Mouse (Mus musculus): ENCODE results near the gene Parvb. TPM values are rescaled to one million over a fixed set of nuclear protein-coding genes. Genes with fewer than 3 reads are reported as not detected.

Parvb gene
- polyA plus RNA-seq, 1 experiment from 2014 or later: 13.5 TPM

- H3K27me3 ChIP-seq: no peaks in the 10 kb centered on the region
- no peak overlapping the region for H3K4me3 ChIP-seq
- H3K4me2 ChIP-seq: no peak overlapping the region
- H3K36me3 ChIP-seq: peaks cover 15% of the 10 kb centered on the region; the same call in 1 of the 2 replicates
- no peak overlapping the region for H3K27ac ChIP-seq
- H3K9ac ChIP-seq: no peak overlapping the region
- no peak for ATAC-seq (replicated peaks; ENCODE audit: insufficient number of reproducible peaks, insufficient read depth, low FRiP score, low read depth)
- peaks cover 3% of the 10 kb centered on the region; the same call in 1 of the 2 replicates for H3K4me1 ChIP-seq (replicated peaks)
- 75% methylated on average over 10 of the region's 10 CpGs for WGBS
- no peaks in the 10 kb centered on the region for H3K9me3 ChIP-seq (replicated peaks)
These were observed 63.4 kb downstream of the Parvb start for GRCm38 (mm10) chr15:84295225-84295624.

DNA sequence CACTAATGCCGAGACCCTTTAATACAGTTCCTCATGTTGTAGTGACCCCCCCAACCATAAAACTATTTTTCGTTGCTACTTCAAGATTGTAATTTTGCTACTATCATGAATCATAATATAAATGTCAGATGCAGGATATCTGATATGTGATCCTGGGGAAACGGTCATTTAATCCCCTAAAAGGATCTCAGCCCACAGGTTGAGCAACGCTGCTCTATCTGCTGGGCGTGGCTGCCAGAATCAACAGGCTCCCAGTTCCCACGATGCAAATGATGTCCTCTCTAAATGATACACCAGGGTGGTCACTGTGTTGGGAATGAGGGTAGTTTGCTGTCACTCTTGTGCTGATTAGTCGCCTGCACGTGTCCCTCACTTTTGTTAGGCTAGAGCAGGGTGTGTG, 65.6 kb downstream of the Parvb start:
- Histone ChIP-seq H3K4me2 (no peak overlapping the region), H3K4me3 (no peak overlapping the region), H3K27me3 (no peaks in the 10 kb centered on the region), H3K9me3 (replicated peaks) (no peaks in the 10 kb centered on the region), H3K4me1 (replicated peaks) (peaks cover 21% of the 10 kb centered on the region), H3K9ac (no peak overlapping the region), H3K36me3 (peaks cover 13% of the 10 kb centered on the region; the same call in 1 of the 2 replicates), H3K27ac (no peak overlapping the region)
- no peak for ATAC-seq (replicated peaks; ENCODE audit: insufficient number of reproducible peaks, insufficient read depth, low FRiP score, low read depth)
- WGBS: 67% methylated on average over 8 of the region's 8 CpGs

GRCm38 (mm10) chr15:84298804-84299370, 67.0 kb downstream of the Parvb start:
- Histone ChIP-seq H3K27ac (no peak overlapping the region), H3K36me3 (peaks cover 11% of the 10 kb centered on the region; the same call in 1 of the 2 replicates), H3K4me2 (no peak overlapping the region), H3K9ac (no peak overlapping the region), H3K4me1 (replicated peaks) (peaks cover 23% of the 10 kb centered on the region), H3K4me3 (no peak overlapping the region), H3K27me3 (no peaks in the 10 kb centered on the region), H3K9me3 (replicated peaks) (no peaks in the 10 kb centered on the region)
- no peak for ATAC-seq (replicated peaks; ENCODE audit: insufficient number of reproducible peaks, insufficient read depth, low FRiP score, low read depth)
- 56% methylated on average over 13 of the region's 13 CpGs for WGBS

- Histone ChIP-seq H3K4me3 (no peak overlapping the region), H3K27ac (no peak overlapping the region), H3K9ac (no peak overlapping the region), H3K9me3 (replicated peaks) (no peaks in the 10 kb centered on the region), H3K36me3 (peaks cover 10% of the 10 kb centered on the region; the same call in 1 of the 2 replicates), H3K27me3 (no peaks in the 10 kb centered on the region), H3K4me2 (no peak overlapping the region), H3K4me1 (replicated peaks) (peaks cover 23% of the 10 kb centered on the region)
- no peak for ATAC-seq (replicated peaks; ENCODE audit: insufficient number of reproducible peaks, insufficient read depth, low FRiP score, low read depth)
- 55% methylated on average over 9 of the region's 9 CpGs for WGBS
These were observed 68.0 kb downstream of the Parvb start for GRCm38 (mm10) chr15:84299662-84300333.

- H3K9ac ChIP-seq: no peak overlapping the region
- ATAC-seq (replicated peaks; ENCODE audit: insufficient number of reproducible peaks, insufficient read depth, low FRiP score, low read depth): no peak
- no peaks in the 10 kb centered on the region for H3K27me3 ChIP-seq
- peaks cover 23% of the 10 kb centered on the region for H3K4me1 ChIP-seq (replicated peaks)
- no peak overlapping the region for H3K27ac ChIP-seq
- H3K36me3 ChIP-seq: peaks cover 4% of the 10 kb centered on the region; the same call in 1 of the 2 replicates
- 64% methylated on average over 2 of the region's 2 CpGs for WGBS
- no peak overlapping the region for H3K4me2 ChIP-seq
- H3K9me3 ChIP-seq (replicated peaks): no peaks in the 10 kb centered on the region
- no peak overlapping the region for H3K4me3 ChIP-seq
These were observed 68.7 kb downstream of the Parvb start for GRCm38 (mm10) chr15:84300591-84300990.

DNA sequence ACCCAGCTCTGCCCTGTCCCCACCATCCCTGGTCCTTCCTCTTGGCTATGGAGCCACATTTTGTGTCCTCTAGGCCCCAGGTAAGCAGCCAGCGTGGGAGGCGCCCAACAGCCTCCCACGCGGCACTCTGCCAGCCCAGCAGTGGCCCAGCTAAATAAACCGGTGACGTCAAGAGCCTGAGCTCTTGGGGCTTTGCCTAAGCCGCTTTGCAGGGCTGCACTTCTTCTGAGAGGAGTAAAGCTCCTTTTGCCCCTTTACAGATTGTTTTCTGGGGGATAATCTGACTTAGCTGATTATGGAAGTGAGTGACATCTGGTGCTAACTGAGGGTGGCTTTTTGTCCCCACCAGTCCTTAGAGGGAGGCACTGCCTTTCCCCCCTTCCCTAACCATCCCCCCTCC, 69.2 kb downstream of the Parvb start:
- Histone ChIP-seq H3K27me3 (no peaks in the 10 kb centered on the region), H3K9me3 (replicated peaks) (no peaks in the 10 kb centered on the region), H3K36me3 (no peaks in the 10 kb centered on the region; the same call in 1 of the 2 replicates), H3K4me1 (replicated peaks) (peaks cover 23% of the 10 kb centered on the region), H3K27ac (no peak overlapping the region), H3K4me3 (no peak overlapping the region), H3K4me2 (no peak overlapping the region), H3K9ac (no peak overlapping the region)
- ATAC-seq (replicated peaks; ENCODE audit: insufficient number of reproducible peaks, insufficient read depth, low FRiP score, low read depth): 0 out of 2 replicates have a peak, but pooled peaks have one; percentile 23
- WGBS: 30% methylated on average over 7 of the region's 7 CpGs

DNA sequence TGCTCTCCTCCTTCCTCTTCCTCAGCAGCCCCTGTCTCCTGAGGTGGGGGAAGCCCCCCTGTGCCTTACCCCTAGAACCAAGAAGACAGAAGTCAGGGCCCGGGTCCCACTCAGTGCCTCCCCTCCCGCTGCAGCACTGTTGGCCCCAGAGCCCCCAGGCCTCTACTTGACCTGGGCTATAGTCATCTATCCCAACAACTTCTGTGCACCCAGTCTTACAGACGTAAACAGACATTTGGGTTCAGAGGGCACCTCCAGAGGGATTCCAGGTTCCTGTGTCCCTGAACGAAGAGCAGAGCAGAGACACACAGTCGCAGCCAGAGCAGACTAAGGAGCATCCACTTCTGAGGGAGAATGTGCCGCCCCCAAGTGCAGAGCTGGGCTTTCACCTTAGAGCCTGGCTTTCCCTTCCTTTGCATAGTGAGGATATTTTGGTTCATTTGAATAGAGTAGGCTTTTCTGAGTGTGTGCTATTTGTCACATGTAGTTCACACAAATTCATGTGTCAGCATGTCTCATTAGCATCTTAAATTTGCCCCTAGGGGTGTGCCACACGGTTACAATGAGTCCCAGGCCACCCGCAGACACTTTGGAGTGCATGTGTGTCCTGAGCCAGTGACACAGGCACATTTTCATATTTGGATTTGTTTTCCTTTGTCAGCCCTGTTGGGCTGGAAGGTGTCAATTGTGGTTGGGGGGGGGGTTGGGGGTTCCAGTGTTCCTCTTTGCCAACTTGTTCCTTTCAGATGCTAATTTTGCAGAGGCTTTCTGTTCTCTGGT, 70.0 kb downstream of the Parvb start:
- no peaks in the 10 kb centered on the region; the same call in 1 of the 2 replicates for H3K36me3 ChIP-seq
- H3K9ac ChIP-seq: no peak overlapping the region
- H3K4me3 ChIP-seq: no peak overlapping the region
- H3K9me3 ChIP-seq (replicated peaks): no peaks in the 10 kb centered on the region
- no peak overlapping the region for H3K4me2 ChIP-seq
- no peak for ATAC-seq (replicated peaks; ENCODE audit: insufficient number of reproducible peaks, insufficient read depth, low FRiP score, low read depth)
- 60% methylated on average over 8 of the region's 8 CpGs for WGBS
- no peaks in the 10 kb centered on the region for H3K27me3 ChIP-seq
- H3K27ac ChIP-seq: no peak overlapping the region
- peaks cover 23% of the 10 kb centered on the region for H3K4me1 ChIP-seq (replicated peaks)

- ATAC-seq (replicated peaks; ENCODE audit: insufficient number of reproducible peaks, insufficient read depth, low FRiP score, low read depth): no peak
- no peak overlapping the region for H3K27ac ChIP-seq
- WGBS: 68% methylated on average over 10 of the region's 10 CpGs
These were observed 71.4 kb downstream of the Parvb start for GRCm38 (mm10) chr15:84303264-84303663.

GRCm38 (mm10) chr15:84305333-84305732, 73.5 kb downstream of the Parvb start:
- ATAC-seq (replicated peaks; ENCODE audit: insufficient number of reproducible peaks, insufficient read depth, low FRiP score, low read depth): no peak
- WGBS: 75% methylated on average over 10 of the region's 10 CpGs
- H3K9ac ChIP-seq: no peak overlapping the region

More at GRCm38 (mm10) chr15:84303264-84303663, 71.4 kb downstream of the Parvb start:
- H3K4me2 ChIP-seq: no peak overlapping the region
- peaks cover 23% of the 10 kb centered on the region for H3K4me1 ChIP-seq (replicated peaks)
- no peak overlapping the region for H3K4me3 ChIP-seq
- no peaks in the 10 kb centered on the region for H3K9me3 ChIP-seq (replicated peaks)
- no peaks in the 10 kb centered on the region for H3K27me3 ChIP-seq
- H3K36me3 ChIP-seq: peaks cover 3% of the 10 kb centered on the region; the same call in 1 of the 2 replicates
- no peak overlapping the region for H3K9ac ChIP-seq

GRCm38 (mm10) chr15:84310271-84310670, 78.4 kb downstream of the Parvb start:
- Histone ChIP-seq H3K4me1 (replicated peaks) (peaks cover 37% of the 10 kb centered on the region), H3K27me3 (no peaks in the 10 kb centered on the region), H3K9ac (no peak overlapping the region), H3K27ac (0 out of 2 replicates have a peak overlapping the region, but pooled peaks have one; percentile 20), H3K4me3 (no peak overlapping the region), H3K9me3 (replicated peaks) (no peaks in the 10 kb centered on the region), H3K36me3 (peaks cover 3% of the 10 kb centered on the region; the same call in 1 of the 2 replicates), H3K4me2 (no peak overlapping the region)
- no peak for ATAC-seq (replicated peaks; ENCODE audit: insufficient number of reproducible peaks, insufficient read depth, low FRiP score, low read depth)
- WGBS: 22% methylated on average over 11 of the region's 11 CpGs

More at GRCm38 (mm10) chr15:84305333-84305732, 73.5 kb downstream of the Parvb start:
- Histone ChIP-seq H3K4me3 (no peak overlapping the region), H3K27me3 (no peaks in the 10 kb centered on the region), H3K4me2 (no peak overlapping the region), H3K9me3 (replicated peaks) (no peaks in the 10 kb centered on the region), H3K4me1 (replicated peaks) (peaks cover 22% of the 10 kb centered on the region), H3K27ac (no peak overlapping the region), H3K36me3 (peaks cover 3% of the 10 kb centered on the region; the same call in 1 of the 2 replicates)
